Mouse (Mus musculus) ES-E14 (cell line): ENCODE results near the gene Selenok.

Experiments
- HCFC1 ChIP-seq: IDR thresholded peaks from 2 replicates; pipeline ENCODE4 v1.6.1; 2012; ENCODE audit warnings: low read length, inconsistent platforms, borderline replicate concordance; ENCODE audit not compliant: insufficient read depth
- ZC3H11A ChIP-seq: IDR thresholded peaks from 2 replicates; pipeline ENCODE4 v1.6.1; 2012; ENCODE audit warnings: low read depth, mild to moderate bottlenecking, inconsistent platforms, low read length, borderline replicate concordance
- ZNF384 ChIP-seq: IDR thresholded peaks from 2 replicates; pipeline ENCODE4 v1.6.1; 2012; ENCODE audit warnings: low read depth, low read length, inconsistent platforms

GRCm38 (mm10) chr14:30014487-30014886, 46.4 kb downstream of the Selenok start:
- TF ChIP-seq ZNF384: no peak
- no peak for TF ChIP-seq HCFC1
- no peak for TF ChIP-seq ZC3H11A
